Mouse (Mus musculus) lung, postnatal 0 days (tissue): ENCODE data around the gene Hba-a1.

Experiments
- CTCF ChIP-seq: IDR thresholded peaks from 2 replicates; pipeline ENCODE4 v1.5.1; 2016; ENCODE audit warnings: antibody characterized with exemption, mild to moderate bottlenecking
- EP300 ChIP-seq: IDR thresholded peaks from 2 replicates; pipeline ENCODE4 v1.6.1; 2016; ENCODE audit warnings: antibody characterized with exemption, mild to moderate bottlenecking, control low read depth

DNA sequence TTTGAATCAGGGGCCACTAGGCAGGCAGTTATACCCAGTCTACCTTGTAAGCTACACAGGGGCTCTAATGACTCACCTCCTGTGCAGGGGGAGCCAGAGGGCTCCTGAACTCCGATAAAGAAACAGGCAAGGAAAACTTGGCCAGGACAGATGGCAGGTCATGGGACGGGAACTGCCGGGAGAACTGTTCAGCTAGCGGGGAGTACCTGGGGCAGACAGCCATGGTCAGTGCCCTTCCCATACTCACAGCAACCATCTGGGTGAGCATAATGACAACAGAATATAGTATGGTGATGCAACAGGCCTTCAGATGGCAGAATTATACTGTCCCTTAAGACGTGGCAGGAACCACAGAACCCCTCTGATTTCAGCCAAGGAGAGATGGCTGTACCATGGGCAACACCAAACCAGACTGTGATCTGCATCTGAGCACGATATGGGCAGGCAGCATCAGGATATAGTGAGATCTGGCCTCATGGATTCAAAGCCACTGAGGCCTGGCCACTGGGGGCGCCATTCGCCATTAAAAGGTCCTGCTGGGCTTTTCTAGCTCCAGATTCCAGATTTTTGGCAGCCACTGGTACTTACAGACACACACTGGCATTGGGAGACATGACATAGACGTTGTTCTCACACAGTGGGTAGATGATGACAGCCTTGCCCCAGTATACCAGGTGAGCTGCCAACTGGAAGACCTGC, 46.5 kb upstream of the Hba-a1 start:
- TF ChIP-seq CTCF, result peak; percentile 79
- TF ChIP-seq EP300, result no peak
